ENCODE assay signal across 8 mouse cellular contexts in genomic region chr11:94629199-94629883, GRCm38 (mm10). TPM values are rescaled to one million over a fixed set of nuclear protein-coding genes. Genes with fewer than 3 reads are reported as not detected.
DNase-seq lines count a peak whose midpoint lies in the region; ATAC-seq lines count a peak whose summit lies in the region.

TSS of gene Lrrc59 (plus strand) at chr11:94629767.

- peaks cover 46% of the 10 kb centered on the region for H3K79me2 ChIP-seq in macrophage (ENCODE audit: inconsistent target)

- peak within 1 kb of the TSS; percentile 61 for H3K27ac ChIP-seq in hindbrain, embryonic 16.5 days (ENCODE audit: low read depth, low read length)
- peak within 1 kb of the TSS; percentile 71 for H3K27ac ChIP-seq in macrophage

- H3K9me3 ChIP-seq in hindbrain, embryonic 16.5 days (ENCODE audit: control insufficient read depth, low read length) = no peaks in the 10 kb centered on the region

- peak; percentile 97 for ATAC-seq in hindbrain, embryonic 16.5 days

- H3K27me3 ChIP-seq in hindbrain, embryonic 16.5 days (replicated peaks; ENCODE audit: control insufficient read depth, insufficient read depth, low read length) = no peaks in the 10 kb centered on the region

- peak within 1 kb of the TSS; percentile 90 for H3K4me2 ChIP-seq in hindbrain, embryonic 16.5 days (ENCODE audit: low read length)

- H3K9ac ChIP-seq in hindbrain, embryonic 16.5 days (ENCODE audit: low read depth, low read length) = peak within 1 kb of the TSS; percentile 91

- 7% methylated on average over 34 of the region's 41 CpGs for WGBS in hindbrain, embryonic 16.5 days
- 1% methylated on average over 38 of the region's 41 CpGs for WGBS in macrophage (ENCODE audit: missing documents)

- peak within 1 kb of the TSS; percentile 96 for H3K4me3 ChIP-seq in hindbrain, embryonic 16.5 days (ENCODE audit: low read length)
- H3K4me3 ChIP-seq in macrophage (ENCODE audit: inconsistent target) = peak within 1 kb of the TSS; percentile 99

- DNase-seq in T-cell, adult 2 months (ENCODE audit: low spot score) = peak; percentile 94
- peak; percentile 90 to 92 for DNase-seq in cerebellum, postnatal 36 days
- DNase-seq in gastrocnemius, adult 18-20 months (ENCODE audit: low spot score) = peak; percentile 96
- peak; percentile 95 to 96 for DNase-seq in left cerebral cortex, adult 18-20 months (ENCODE audit: low spot score in 2 of 2)
- peak; percentile 95 for DNase-seq in right cerebral cortex, adult 18-20 months
- peak; percentile 77 for DNase-seq in urinary bladder, postnatal 10 days (ENCODE audit: low spot score)

- H3K36me3 ChIP-seq in hindbrain, embryonic 16.5 days (ENCODE audit: control insufficient read depth, insufficient read depth, low read length) = peaks cover 12% of the 10 kb centered on the region
- H3K36me3 ChIP-seq in macrophage (ENCODE audit: inconsistent target) = peaks cover 19% of the 10 kb centered on the region

- peaks cover 6% of the 10 kb centered on the region for H3K4me1 ChIP-seq in hindbrain, embryonic 16.5 days (ENCODE audit: control insufficient read depth, insufficient read depth, low read depth, low read length)

RNA-seq across cellular contexts. Expression of gene Lrrc59, which starts in this region (rescaled TPM):
- 10 to 100 TPM; 34.8 to 35.3 TPM for total RNA-seq in gastrocnemius, adult 18-20 months (2021)
- 153 and 171 TPM in 2 replicates for polyA plus RNA-seq in hindbrain, embryonic 16.5 days (2015; fragmentation: Nextera tagmentation; extraction: Ambion mirVana)
- 10 to 100 TPM; 96.2 to 98.0 TPM for total RNA-seq in left cerebral cortex, adult 18-20 months (2021)
- total RNA-seq in macrophage (2018; cell fraction: chromatin; rRNA removed) = 10 to 100 TPM; 29.3 to 84.4 (median 47.7) TPM
- 100 to 1,000 TPM in 25 of 26 experiments, 10 to 100 TPM in 1; 98.2 to 155 (median 109) TPM for total RNA-seq in macrophage (2018; cell fraction: cytosol; rRNA removed)
- 10 to 100 TPM; 39.3 to 93.5 (median 58.7) TPM for total RNA-seq in macrophage (2018; cell fraction: nucleus; rRNA removed)
- 83.8 to 180 TPM (median 108 TPM) in 3 replicates for polyA plus RNA-seq in macrophage (2018)

Comparison
In these comparisons a context has a peak if more than half of its experiments do, and no peak if none do; other contexts are left out.
1. Peak in every context shown above with its lines: DNase-seq, ATAC-seq, H3K4me3 ChIP-seq and H3K27ac ChIP-seq.